Comparison of ENCODE assay signal across 29 mouse cellular contexts in genomic region chr12:35836946-35837345, GRCm38 (mm10).
DNase-seq lines count a peak whose midpoint lies in the region; ATAC-seq and TF ChIP-seq lines count a peak whose summit lies in the region.
"Had no signal": no experiment of that assay in that cellular context is flagged by ENCODE, and none has a peak within 500 bp of the region (broad histone marks: within the 10 kb centered on the region; RNA-seq: fewer than 3 reads in every experiment).

No protein-coding gene starts in this region.

- no peak for TF ChIP-seq CTCF in lung, embryonic 14.5 days (IDR thresholded peaks at IDR 0.05; ENCODE audit: low read depth)

- peaks cover 7% of the 10 kb centered on the region for H3K4me1 ChIP-seq in embryonic facial prominence, embryonic 14.5 days (ENCODE audit: control insufficient read depth, insufficient read depth, low read length)
- H3K4me1 ChIP-seq in embryonic facial prominence, embryonic 10.5 days, result no peaks in the 10 kb centered on the region
- H3K4me1 ChIP-seq in lung, embryonic 14.5 days (ENCODE audit: insufficient read depth), result no peaks in the 10 kb centered on the region
- H3K4me1 ChIP-seq: embryonic facial prominence, embryonic 15.5 days; forebrain, embryonic 12.5 days; forebrain, embryonic 15.5 days; heart, embryonic 15.5 days; hindbrain, embryonic 13.5 days had no signal

- H3K4me3 ChIP-seq in embryonic facial prominence, embryonic 14.5 days (ENCODE audit: low read depth, low read length), result no peak overlapping the region
- no peak overlapping the region for H3K4me3 ChIP-seq in embryonic facial prominence, embryonic 10.5 days
- H3K4me3 ChIP-seq in lung, embryonic 14.5 days (ENCODE audit: low read depth, low read length), result no peak overlapping the region
- H3K4me3 ChIP-seq: embryonic facial prominence, embryonic 15.5 days; erythroblast, embryonic 14.5 days; forebrain, embryonic 12.5 days; forebrain, embryonic 15.5 days; heart, embryonic 12.5 days; heart, embryonic 15.5 days; hindbrain, embryonic 10.5 days; hindbrain, embryonic 13.5 days had no signal

- no peak overlapping the region for H3K27ac ChIP-seq in embryonic facial prominence, embryonic 14.5 days (replicated peaks; ENCODE audit: low read depth, low read length)
- H3K27ac ChIP-seq in embryonic facial prominence, embryonic 10.5 days (replicated peaks), result no peak overlapping the region
- no peak overlapping the region for H3K27ac ChIP-seq in lung, embryonic 14.5 days (ENCODE audit: low read depth)
- H3K27ac ChIP-seq: forebrain, embryonic 12.5 days; forebrain, embryonic 15.5 days; heart, embryonic 15.5 days; hindbrain, embryonic 10.5 days; hindbrain, embryonic 13.5 days had no signal

- no peaks in the 10 kb centered on the region for H3K27me3 ChIP-seq in embryonic facial prominence, embryonic 14.5 days (replicated peaks; ENCODE audit: control insufficient read depth, insufficient read depth, low read length)
- no peaks in the 10 kb centered on the region for H3K27me3 ChIP-seq in embryonic facial prominence, embryonic 10.5 days (replicated peaks; ENCODE audit: low read depth, poor library complexity, severe bottlenecking)
- H3K27me3 ChIP-seq in lung, embryonic 14.5 days (ENCODE audit: insufficient read depth, low read length), result no peaks in the 10 kb centered on the region
- H3K27me3 ChIP-seq: embryonic facial prominence, embryonic 15.5 days; forebrain, embryonic 12.5 days; forebrain, embryonic 15.5 days; heart, embryonic 12.5 days; heart, embryonic 15.5 days; hindbrain, embryonic 13.5 days had no signal

- no peak overlapping the region for H3K4me2 ChIP-seq in embryonic facial prominence, embryonic 14.5 days (ENCODE audit: low read depth, low read length)
- no peak overlapping the region for H3K4me2 ChIP-seq in lung, embryonic 14.5 days
- H3K4me2 ChIP-seq: embryonic facial prominence, embryonic 15.5 days; forebrain, embryonic 12.5 days; forebrain, embryonic 15.5 days; heart, embryonic 12.5 days; heart, embryonic 15.5 days; hindbrain, embryonic 13.5 days had no signal

- peak; percentile 39 for DNase-seq in embryonic facial prominence, embryonic 14.5 days (ENCODE audit: low spot score)
- DNase-seq in embryonic facial prominence, embryonic 10.5 days (ENCODE audit: low spot score), result no peak
- DNase-seq in lung, embryonic 14.5 days, result peak; percentile 28
- DNase-seq in lung, postnatal 36 days, result no peak
- DNase-seq in 3134 (ENCODE audit: extremely low read depth, insufficient read length, low spot score), result peak; percentile 18
- peak; percentile 53 for DNase-seq in brain, adult 2 months (ENCODE audit: low read depth, low spot score)
- DNase-seq in yolk sac, embryonic 10.5 days (ENCODE audit: low spot score), result no peak
- DNase-seq in urinary bladder, postnatal 25 days (ENCODE audit: low spot score), result no peak
- DNase-seq: adrenal gland, postnatal 10 days; adrenal gland, postnatal 36 days; cerebellum, adult 11-12 months; cerebellum, adult 8-10 months; cerebellum, postnatal 10 days; cerebellum, postnatal 36 days; embryo, embryonic 11 days; gastrocnemius, postnatal 25 days; heart, adult 18-20 months; heart, postnatal 10 days; heart, postnatal 36 days had no signal

- no peak overlapping the region for H3K9ac ChIP-seq in embryonic facial prominence, embryonic 14.5 days (ENCODE audit: low read depth, low read length)
- no peak overlapping the region for H3K9ac ChIP-seq in lung, embryonic 14.5 days
- H3K9ac ChIP-seq: embryonic facial prominence, embryonic 15.5 days; forebrain, embryonic 12.5 days; forebrain, embryonic 15.5 days; heart, embryonic 12.5 days; heart, embryonic 15.5 days; hindbrain, embryonic 13.5 days had no signal

- no peaks in the 10 kb centered on the region for H3K9me3 ChIP-seq in embryonic facial prominence, embryonic 14.5 days (ENCODE audit: control insufficient read depth, low read length)
- H3K9me3 ChIP-seq in embryonic facial prominence, embryonic 10.5 days, result no peaks in the 10 kb centered on the region
- H3K9me3 ChIP-seq in lung, embryonic 14.5 days (ENCODE audit: low read depth, low read length), result no peaks in the 10 kb centered on the region
- H3K9me3 ChIP-seq: embryonic facial prominence, embryonic 15.5 days; forebrain, embryonic 12.5 days; forebrain, embryonic 15.5 days; heart, embryonic 12.5 days; heart, embryonic 15.5 days; hindbrain, embryonic 10.5 days; hindbrain, embryonic 13.5 days had no signal

- H3K36me3 ChIP-seq in embryonic facial prominence, embryonic 14.5 days (ENCODE audit: control insufficient read depth, insufficient read depth, low read length), result no peaks in the 10 kb centered on the region
- H3K36me3 ChIP-seq in embryonic facial prominence, embryonic 10.5 days (replicated peaks), result no peaks in the 10 kb centered on the region
- H3K36me3 ChIP-seq in lung, embryonic 14.5 days (ENCODE audit: insufficient read depth), result no peaks in the 10 kb centered on the region
- H3K36me3 ChIP-seq: embryonic facial prominence, embryonic 15.5 days; forebrain, embryonic 12.5 days; forebrain, embryonic 15.5 days; heart, embryonic 12.5 days; heart, embryonic 15.5 days; hindbrain, embryonic 10.5 days; hindbrain, embryonic 13.5 days had no signal

- no peak for ATAC-seq in embryonic facial prominence, embryonic 14.5 days (ENCODE audit: low read depth)
- ATAC-seq in lung, embryonic 14.5 days (ENCODE audit: insufficient read depth), result no peak
- ATAC-seq: CD4-positive, CD25-positive, alpha-beta regulatory T cell, adult 4 months; forebrain, embryonic 15.5 days; hindbrain, embryonic 16.5 days had no signal

Comparison
In these comparisons a context has a peak if more than half of its experiments do, and no peak if none do; other contexts are left out.
1. DNase-seq: peak in embryonic facial prominence, embryonic 14.5 days (single experiment), lung, embryonic 14.5 days (single experiment), 3134 (single experiment) and brain, adult 2 months (single experiment); none in embryonic facial prominence, embryonic 10.5 days (single experiment), lung, postnatal 36 days (single experiment), yolk sac, embryonic 10.5 days (single experiment) and urinary bladder, postnatal 25 days (single experiment).